Mouse (Mus musculus) bone marrow, adult 2 months (tissue): ENCODE data around the gene Etfdh.

ENCODE experiments used
- CTCF ChIP-seq: fragments of 200-500 bp; IDR thresholded peaks from 2 replicates; pipeline ENCODE4 v1.5.1; 2011; ENCODE audit warnings: low read length, control low read depth; ENCODE audit not compliant: control insufficient read depth, insufficient read depth
- POLR2A ChIP-seq: fragments of 200-500 bp; IDR thresholded peaks from 2 replicates; pipeline ENCODE4 v1.6.1; 2011; ENCODE audit warnings: low read depth, mild to moderate bottlenecking, control low read depth, low read length, borderline replicate concordance; ENCODE audit not compliant: control insufficient read depth

DNA sequence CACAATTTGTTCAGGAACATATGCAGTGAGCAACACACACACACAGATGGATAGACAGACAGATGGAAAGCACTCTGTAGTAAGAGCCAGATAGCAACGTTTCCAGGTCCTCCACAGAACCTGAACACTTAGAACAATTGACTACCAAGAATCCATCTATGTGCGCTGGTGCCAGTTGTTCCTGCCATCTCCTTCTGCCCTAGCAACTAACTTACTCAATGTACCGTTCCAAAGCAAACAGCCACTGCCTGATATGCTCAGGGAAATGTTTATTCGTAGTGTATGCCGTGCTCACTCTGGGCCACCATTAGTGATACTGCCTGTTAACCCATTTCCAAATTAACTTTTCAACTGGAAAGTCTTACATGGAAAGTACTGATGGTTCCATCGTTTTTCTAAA is 74.2 kb downstream of the Etfdh start:
- TF ChIP-seq CTCF (no peak), POLR2A (no peak)
